ENCODE assay signal across 13 mouse cellular contexts in the genomic region with DNA sequence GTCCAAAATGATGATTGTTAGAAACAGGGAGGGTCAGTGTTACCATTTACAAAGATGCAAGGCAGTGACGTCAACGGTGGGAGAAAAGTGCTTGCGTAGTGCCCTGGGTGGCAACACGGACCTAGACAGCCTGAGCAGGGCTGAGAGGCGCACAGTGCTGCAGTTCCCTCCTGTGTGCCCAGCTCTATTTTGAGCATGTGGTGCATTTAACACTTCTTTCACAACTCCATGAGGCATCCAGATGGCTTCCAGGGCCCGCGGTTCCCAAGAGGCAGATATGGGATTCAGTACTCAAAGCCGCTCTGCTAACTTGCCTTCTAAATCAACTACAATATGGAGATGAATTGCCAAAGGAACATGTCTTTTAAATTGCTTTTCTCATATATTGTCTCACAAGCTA. TPM values are rescaled to one million over a fixed set of nuclear protein-coding genes. Genes with fewer than 3 reads are reported as not detected.
DNase-seq lines count a peak whose midpoint lies in the region; TF ChIP-seq lines count a peak whose summit lies in the region.
"Had no signal": no experiment of that assay in that cellular context is flagged by ENCODE, and none has a peak within 500 bp of the region (broad histone marks: within the 10 kb centered on the region; RNA-seq: fewer than 3 reads in every experiment).

No protein-coding gene starts in this region.

- no peak overlapping the region for H3K4me3 ChIP-seq in gastrocnemius, adult 2 months
- no peak overlapping the region for H3K4me3 ChIP-seq in brown adipose tissue, adult 24 weeks (ENCODE audit: insufficient read depth, low read depth, low read length)
- H3K4me3 ChIP-seq: liver, embryonic 12.5 days had no signal

- DNase-seq in gastrocnemius, adult 2 months: peak; percentile 56
- DNase-seq in gastrocnemius, postnatal 25 days: no peak
- peak; percentile 64 for DNase-seq in layer of hippocampus, adult 9-10 months (ENCODE audit: low spot score)
- peak; percentile 56 for DNase-seq in right cerebral cortex, postnatal 14 days
- DNase-seq in ovary, postnatal 36 days (ENCODE audit: low spot score): no peak
- DNase-seq in thymus, adult 18-20 months: no peak
- no peak for DNase-seq in spleen, postnatal 14 days (ENCODE audit: low spot score in 2 of 2)
- DNase-seq: adrenal gland, adult 8-10 months; cerebellum, adult 2 months; kidney, postnatal 4 days had no signal

- peak overlapping the region; percentile 69 for H3K27ac ChIP-seq in gastrocnemius, adult 2 months
- peak overlapping the region; percentile 38; the same call in 1 of the 2 replicates for H3K27ac ChIP-seq in brown adipose tissue, adult 24 weeks (replicated peaks; ENCODE audit: low read depth, low read length)
- H3K27ac ChIP-seq: liver, embryonic 12.5 days; macrophage had no signal

- TF ChIP-seq CTCF in gastrocnemius, adult 2 months (IDR thresholded peaks at IDR 0.05): no peak

- H3K4me1 ChIP-seq in brown adipose tissue, adult 24 weeks (ENCODE audit: control insufficient read depth, insufficient read depth, insufficient read length, low read length): peaks cover 32% of the 10 kb centered on the region
- H3K4me1 ChIP-seq: liver, embryonic 12.5 days had no signal

- intact Hi-C loops in gastrocnemius, adult 2 months (cut with DNase I): no loop called here

RNA-seq across cellular contexts. Expression of a gene that starts 13.9 kb away (rescaled TPM):
- total RNA-seq in gastrocnemius, adult 2 months (2021): 1 to 10 TPM; 7.4 to 8.3 TPM
- total RNA-seq in gastrocnemius, postnatal 25 days (2021): 1 to 10 TPM; 7.8 to 8.1 TPM
- polyA plus RNA-seq in brown adipose tissue, adult 24 weeks (2012; ENCODE audit: insufficient read depth, insufficient read length, missing spikeins): 19.0 and 19.3 TPM in 2 replicates

Comparison
In these comparisons a context has a peak if more than half of its experiments do, and no peak if none do; other contexts are left out.
1. DNase-seq: peak in gastrocnemius, adult 2 months (single experiment), layer of hippocampus, adult 9-10 months (single experiment) and right cerebral cortex, postnatal 14 days (single experiment); none in gastrocnemius, postnatal 25 days (single experiment), ovary, postnatal 36 days (single experiment), thymus, adult 18-20 months (0 of 2) and spleen, postnatal 14 days (0 of 2).